Mouse (Mus musculus) megakaryocyte, embryonic 14.5 days (primary cell): ENCODE data around the gene Smim14.

Experiments
- FLI1 ChIP-seq: IDR thresholded peaks from 2 replicates; pipeline ENCODE4 v1.6.1; 2012; ENCODE audit warnings: low read length, inconsistent platforms, mixed read lengths
- GATA1 ChIP-seq: IDR thresholded peaks from 3 replicates; pipeline ENCODE4 v1.6.1; 2012; ENCODE audit warnings: mixed read lengths, low read length, inconsistent platforms, borderline replicate concordance

DNA sequence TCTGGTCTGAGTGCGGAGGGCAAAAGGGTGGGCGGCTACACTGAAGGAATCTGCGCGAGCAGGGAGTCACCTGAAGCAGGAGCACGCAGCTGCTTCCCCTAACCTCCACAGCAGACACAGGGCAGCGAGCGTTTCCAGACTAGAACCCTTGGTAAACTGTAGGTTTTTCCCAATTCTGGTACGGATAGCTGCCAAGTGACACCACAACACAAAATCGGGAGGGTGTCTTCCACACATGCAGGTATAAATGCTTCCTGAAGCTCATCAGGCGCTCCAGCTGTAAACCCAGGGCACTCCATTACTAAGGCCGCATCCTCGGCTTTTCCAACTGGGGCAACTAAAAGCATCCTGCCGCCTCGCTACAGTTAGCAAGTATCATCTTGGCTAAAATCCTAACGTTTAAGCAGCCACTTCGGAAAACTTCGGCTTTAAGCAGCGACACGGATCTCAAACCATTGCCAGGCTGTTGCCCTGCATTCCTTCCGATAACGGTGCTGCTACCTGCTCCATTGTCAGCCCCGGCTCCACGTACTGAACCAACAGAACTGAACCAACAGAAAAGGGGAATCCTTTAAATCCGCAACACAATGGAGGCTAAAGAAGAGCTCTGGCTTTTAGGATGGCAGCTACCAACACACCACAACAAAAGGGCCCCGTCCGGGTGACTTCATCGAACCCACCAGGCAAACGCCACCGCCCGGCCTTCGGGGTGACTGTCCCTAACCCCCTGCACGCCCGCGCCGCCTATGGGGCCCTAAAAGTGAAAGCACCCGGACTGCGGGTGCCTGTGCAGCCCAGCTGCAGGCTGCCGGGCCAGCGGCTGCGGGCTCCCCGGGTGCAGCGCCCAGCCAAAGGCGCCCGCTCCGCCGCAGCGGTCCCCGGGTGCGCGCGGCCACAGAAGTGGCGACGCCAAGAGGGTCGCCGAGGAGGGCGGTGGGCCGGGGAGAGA is 44.9 kb downstream of the Smim14 start:
- TF ChIP-seq GATA1: no peak
- TF ChIP-seq FLI1: no peak
